Mouse (Mus musculus): ENCODE measurements around the gene Adrb1. TPM values are rescaled to one million over a fixed set of nuclear protein-coding genes. Genes with fewer than 3 reads are reported as not detected.

Adrb1 gene
- total RNA-seq, 2 experiments from 2014 or later = 15.6 to 15.8 TPM

Other genes with a start within 250 kb of the Adrb1 start
- gene Dclre1a, start 174.0 kb upstream of the Adrb1 start, total RNA-seq (2021) = 10 to 100 TPM in 1 of 2 experiments, 1 to 10 TPM in 1; 8.3 to 10.1 TPM
- 10 to 100 TPM; 23.6 to 26.1 TPM for gene Nhlrc2, start 173.9 kb upstream of the Adrb1 start, total RNA-seq (2021)
- 10 to 100 TPM; 27.2 to 30.4 TPM for gene Ccdc186, start 100.0 kb downstream of the Adrb1 start, total RNA-seq (2021)
- not detected for gene Tdrd1, start 104.0 kb downstream of the Adrb1 start, total RNA-seq (2021)
- not detected for gene Vwa2, start 152.1 kb downstream of the Adrb1 start, total RNA-seq (2021)